Mouse (Mus musculus) left cerebral cortex, postnatal 36 days (tissue): ENCODE measurements around the gene Mapk6. TPM values are rescaled to one million over a fixed set of nuclear protein-coding genes. Genes with fewer than 3 reads are reported as not detected.
"Not testable (repeated sequence)": the region's sequence is repeated elsewhere in the genome, so short reads cannot be mapped to it uniquely, and the experiment has no call there.

ENCODE experiments used
- DNase-seq, 2 experiments: peaks; one replicate each; pipeline ENCODE4 v3.0.0; 2021 to 2022; ENCODE audit warnings: low spot score in 2 of 2, mixed read lengths in 1 of 2
- intact Hi-C: fragments of 180-260 bp; cut with DNase I; formaldehyde crosslinking; loops from one replicate; pipeline ENCODE4 v1.15.1; 2025
- total RNA-seq, 2 experiments: library from RNA; stranded (reverse); gene quantifications; 2 replicates each; pipeline ENCODE4 v1.2.3; 2021

Mapk6 gene
- 10 to 100 TPM; 67.8 to 74.3 TPM for total RNA-seq

GRCm38 (mm10) chr9:75409852-75410378, at the start of gene Mapk6:
Gene Mapk6, minus strand, starts transcription at chr9:75410005.
- intact Hi-C loops: loop anchor here (1.0 to 5.0 kb wide), 2 partner anchors 31 to 88 kb away; partner anchors contain the start of gene Leo1
- DNase-seq: peak; percentile 97 to 99

DNA sequence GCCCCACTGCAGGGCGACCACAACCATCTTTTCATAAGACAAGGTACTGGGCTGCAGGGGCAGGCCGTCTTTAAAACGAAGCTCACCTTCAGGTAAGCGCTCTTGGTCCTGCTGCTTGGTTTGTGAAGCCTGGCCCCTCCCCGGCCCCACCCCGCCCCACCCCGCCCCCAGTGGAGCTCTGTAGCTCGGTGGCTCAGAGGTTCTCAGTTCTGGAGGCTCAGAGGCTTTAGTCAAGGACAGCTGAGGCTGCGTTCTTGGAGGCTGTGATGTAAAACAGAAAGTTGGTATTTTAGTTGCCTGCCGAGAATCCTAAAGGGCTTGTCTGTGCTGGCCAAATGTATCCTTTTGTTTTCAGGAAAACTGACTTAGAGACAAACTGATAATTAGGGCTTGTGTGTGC, 45.9 kb upstream of the Mapk6 start:
- intact Hi-C loops: no loop called here
- DNase-seq: no peak

DNA sequence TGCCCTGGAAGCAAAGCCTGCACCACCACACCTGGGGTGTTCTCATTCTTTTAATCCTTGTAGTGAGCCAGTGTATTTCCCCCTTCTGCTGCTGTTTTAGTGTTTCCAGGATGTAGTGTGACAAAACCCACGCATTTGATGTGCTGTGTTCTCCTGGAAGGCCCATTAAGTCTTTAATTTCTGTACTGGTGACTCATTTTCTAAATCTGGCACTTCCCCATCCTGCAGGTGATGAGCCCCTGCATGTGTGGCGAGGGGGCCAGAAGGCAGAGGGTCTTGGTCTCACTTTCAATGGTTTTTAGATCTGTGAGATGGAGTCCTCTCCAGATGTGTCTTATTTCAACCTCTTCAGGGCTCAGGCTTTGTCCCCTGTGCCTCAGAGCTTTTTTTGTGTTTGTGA, 44.2 kb upstream of the Mapk6 start:
- intact Hi-C loops: no loop called here
- DNase-seq: no peak

DNA sequence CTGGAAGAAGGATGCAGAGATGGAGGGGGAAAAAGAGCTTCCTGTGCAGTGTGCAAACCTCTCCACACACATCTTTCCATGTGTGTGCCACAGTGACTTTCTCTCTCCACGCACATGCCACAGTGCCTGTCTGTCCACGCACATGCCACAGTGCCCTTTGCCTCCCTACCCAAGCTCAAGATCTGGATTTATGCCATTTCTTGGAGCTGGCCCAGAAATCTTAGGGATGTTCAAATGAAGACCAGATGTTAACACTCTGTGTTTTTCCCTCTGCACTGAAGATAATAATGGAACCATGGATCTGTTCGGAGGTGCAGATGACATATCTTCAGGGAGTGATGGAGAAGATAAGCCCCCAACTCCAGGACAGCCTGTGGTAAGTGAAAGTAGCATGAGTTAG, 38.2 kb upstream of the Mapk6 start:
- no peak for DNase-seq
- intact Hi-C loops: no loop called here

GRCm38 (mm10) chr9:75446574-75446973, 36.8 kb upstream of the Mapk6 start:
- DNase-seq, intact Hi-C loops: not testable (repeated sequence)

GRCm38 (mm10) chr9:75444981-75445380, 35.2 kb upstream of the Mapk6 start:
- intact Hi-C loops: no loop called here
- no peak for DNase-seq

DNA sequence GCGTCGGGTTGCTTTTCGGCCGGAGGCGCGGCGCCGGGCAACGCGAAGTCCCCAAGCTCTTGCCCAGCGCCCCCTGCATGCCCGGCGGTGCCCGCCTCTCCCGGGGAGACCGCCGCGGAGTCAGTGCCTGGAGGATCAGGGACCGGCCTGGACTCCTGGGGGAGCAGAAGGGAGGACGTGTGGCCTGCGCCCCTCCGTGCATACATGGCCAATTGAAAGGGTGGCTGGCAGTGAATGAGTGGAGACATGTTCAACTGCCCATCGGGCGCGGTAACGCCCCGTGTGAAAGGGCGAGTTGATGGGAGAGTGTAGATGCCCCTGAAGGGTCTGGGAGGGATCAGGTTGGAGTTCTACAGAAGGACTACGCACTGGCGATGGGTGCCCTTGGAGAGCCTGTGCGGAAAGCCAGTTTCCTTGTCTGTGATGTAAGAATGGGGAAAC, 31.9 kb upstream of the Mapk6 start:
- intact Hi-C loops: loop anchor here (1.0 to 2.0 kb wide), 2 partner anchors 32 to 81 kb away; no protein-coding TSS in a partner anchor
- DNase-seq: no peak

DNA sequence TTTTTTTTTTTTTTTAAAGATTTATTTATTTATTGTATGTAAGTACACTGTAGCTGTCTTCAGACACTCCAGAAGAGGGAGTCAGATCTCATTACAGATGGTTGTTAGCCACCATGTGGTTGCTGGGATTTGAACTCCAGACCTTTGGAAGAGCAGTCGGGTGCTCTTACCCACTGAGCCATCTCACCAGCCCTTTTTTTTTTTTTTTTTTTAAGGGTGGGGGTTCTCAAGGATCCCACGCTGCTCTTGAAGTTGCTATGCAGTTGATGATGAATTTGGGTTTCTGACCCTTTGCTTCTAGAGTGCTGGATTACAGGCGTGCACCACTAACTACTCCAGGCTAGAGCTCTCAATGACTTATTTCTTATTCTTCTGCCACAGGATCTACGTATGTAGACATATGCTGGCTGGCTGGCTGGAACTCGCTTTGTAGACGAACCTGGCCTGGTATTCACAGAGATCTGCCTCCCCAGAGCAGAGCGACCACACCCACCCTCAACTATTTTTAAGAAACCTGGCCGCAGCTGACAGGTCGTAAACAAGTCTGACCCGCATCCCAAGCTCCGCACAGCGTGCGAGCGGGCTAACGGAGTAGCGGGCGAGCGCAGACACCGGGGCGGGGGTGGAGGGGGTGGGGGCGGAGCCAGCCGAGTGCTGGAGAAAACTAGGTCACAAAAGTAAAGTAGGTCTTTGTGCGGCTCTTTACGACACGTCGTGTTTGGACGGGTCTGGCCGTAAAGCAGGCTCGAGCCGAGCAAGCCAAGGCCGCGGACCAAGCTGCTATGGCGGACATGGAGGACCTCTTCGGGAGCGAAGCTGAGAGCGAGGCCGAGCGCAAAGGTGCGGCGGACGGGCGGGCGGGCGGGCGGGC, 31.2 kb upstream of the Mapk6 start, which contains the start of gene Leo1:
Leo1 (plus strand) TSS at position 729 of the 871 bp plus-strand sequence.
- intact Hi-C loops: loop anchor here (1.0 to 2.0 kb wide), 2 partner anchors 32 to 80 kb away; no protein-coding TSS in a partner anchor

DNA sequence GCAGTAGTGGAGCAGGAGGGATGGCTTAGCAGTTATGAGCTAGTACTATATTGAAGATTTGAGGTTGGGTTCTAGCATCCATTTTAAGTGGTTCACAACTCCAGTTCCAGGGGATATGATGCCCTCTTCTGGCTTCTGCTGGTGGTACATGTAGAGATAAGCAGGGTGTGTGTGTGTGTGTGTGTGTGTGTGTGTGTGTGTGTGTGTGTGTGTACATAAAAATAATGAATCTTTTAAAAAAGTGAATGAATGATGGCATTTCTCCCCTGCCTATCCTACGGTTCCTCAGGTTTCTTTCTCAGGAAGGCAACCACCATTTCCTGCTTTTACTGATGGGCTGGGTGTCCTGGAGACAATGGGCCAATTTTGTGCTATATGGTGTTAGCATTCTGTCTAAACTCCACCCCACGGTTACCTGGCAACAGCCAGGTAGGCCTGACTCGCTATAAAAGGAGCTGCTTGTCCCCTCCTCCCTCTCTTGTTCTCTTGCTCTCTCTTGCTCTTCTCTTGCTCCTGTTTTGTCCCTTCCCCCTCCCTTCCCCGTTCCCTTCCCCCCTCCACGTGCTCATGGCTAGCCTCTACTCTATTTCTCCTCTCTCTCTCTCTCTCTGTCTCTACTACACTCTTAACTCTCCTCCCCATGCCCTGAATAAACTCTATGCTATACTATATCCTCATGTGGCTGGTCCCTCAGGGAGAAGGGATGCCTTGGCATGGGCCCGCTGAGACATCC, 28.0 kb upstream of the Mapk6 start:
- DNase-seq: no peak

More for the DNA sequence above, 31.2 kb upstream of the Mapk6 start, which contains the start of gene Leo1:
- DNase-seq: peak; percentile 87 to 90

DNA sequence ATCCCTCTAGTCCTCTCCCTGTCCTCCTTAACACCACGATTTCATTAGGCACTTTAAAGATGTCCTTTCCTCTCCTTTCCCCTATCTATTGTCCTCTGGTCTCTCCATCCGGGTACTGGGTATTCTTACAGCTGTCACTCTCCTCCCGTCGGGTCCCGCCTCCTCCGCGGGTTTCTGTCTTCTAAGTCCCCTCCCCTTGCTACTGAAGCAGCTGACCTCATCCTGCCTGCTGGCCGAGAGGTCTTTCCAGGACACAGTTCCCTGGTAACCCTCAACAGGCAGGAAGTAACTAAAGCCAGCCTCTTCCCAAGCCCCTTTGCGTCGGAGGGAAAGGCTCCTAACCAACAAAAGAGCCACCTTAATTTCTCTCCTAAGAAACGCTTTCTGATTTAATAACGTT, 26.1 kb upstream of the Mapk6 start:
- DNase-seq: peak; percentile 24 to 37
- intact Hi-C loops: no loop called here

More for the DNA sequence above, 28.0 kb upstream of the Mapk6 start:
- intact Hi-C loops: no loop called here

GRCm38 (mm10) chr9:75435291-75435690, 25.5 kb upstream of the Mapk6 start:
- intact Hi-C loops: no loop called here
- DNase-seq: no peak

GRCm38 (mm10) chr9:75434872-75435271, 25.1 kb upstream of the Mapk6 start:
- intact Hi-C loops: no loop called here

GRCm38 (mm10) chr9:75434172-75434793, 24.5 kb upstream of the Mapk6 start:
- no peak for DNase-seq
- intact Hi-C loops: no loop called here

More at GRCm38 (mm10) chr9:75434872-75435271, 25.1 kb upstream of the Mapk6 start:
- DNase-seq: no peak

GRCm38 (mm10) chr9:75432694-75433093, 22.9 kb upstream of the Mapk6 start:
- DNase-seq: no peak
- intact Hi-C loops: no loop called here

DNA sequence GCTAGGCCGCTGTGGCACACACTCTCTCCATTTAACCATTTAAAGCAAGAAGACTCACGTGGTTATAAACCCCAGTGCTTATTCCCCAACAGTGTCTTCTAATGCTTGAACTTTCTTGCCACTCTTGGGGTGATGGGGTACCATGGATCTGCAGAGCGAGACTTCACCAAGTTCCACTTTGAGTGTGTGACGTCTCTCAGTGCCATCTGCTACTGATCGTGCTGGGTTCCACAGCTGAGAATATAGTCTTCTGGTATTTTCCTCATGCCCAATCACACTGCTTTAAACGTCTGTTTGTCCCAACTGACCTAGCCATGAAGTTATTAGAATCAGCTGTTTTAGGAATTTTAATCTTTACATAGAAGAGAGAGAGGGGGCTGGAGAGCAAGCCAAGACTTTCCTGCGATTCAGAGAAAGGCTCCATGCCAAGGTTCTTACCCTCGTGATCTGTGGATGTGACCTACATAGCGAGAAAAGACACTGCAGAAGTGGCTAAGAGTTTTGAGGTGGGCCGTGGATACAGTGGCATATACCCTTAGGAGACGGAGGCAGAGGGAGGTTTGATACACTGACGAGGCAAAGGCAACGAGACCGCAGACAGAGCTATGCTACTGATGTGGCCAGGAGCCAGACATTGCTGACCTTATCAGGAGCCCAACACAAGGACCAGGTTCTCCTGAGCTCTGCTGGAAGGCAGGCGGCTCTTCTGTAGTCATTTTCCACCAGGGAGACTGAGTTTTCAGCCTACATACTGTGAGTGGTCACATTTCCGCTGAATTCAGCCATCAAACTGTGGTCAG, 21.2 kb upstream of the Mapk6 start:
- DNase-seq: peak in 1 of 2 experiments; percentile 16
- intact Hi-C loops: no loop called here

DNA sequence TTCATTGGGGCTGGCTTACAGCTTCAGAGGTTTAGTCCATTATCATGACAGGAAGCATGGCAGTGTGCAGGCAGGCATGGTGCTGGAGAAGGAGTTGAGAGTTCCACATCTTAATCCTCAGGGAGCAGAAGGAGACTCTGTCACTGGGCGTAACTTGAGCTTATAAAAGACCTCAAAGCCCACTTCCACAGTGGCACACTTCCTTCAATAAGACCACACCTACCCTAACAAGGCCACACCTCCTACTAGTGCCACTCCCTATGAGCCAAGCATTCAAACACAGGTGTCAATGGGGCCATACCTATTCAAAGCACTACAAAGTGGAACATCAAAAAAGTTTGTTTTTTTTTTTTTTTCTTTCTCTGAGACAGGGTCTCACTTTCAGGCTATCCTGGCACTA, 19.9 kb upstream of the Mapk6 start:
- intact Hi-C loops: no loop called here
- no peak for DNase-seq

GRCm38 (mm10) chr9:75429040-75429439, 19.2 kb upstream of the Mapk6 start:
- DNase-seq: no peak
- intact Hi-C loops: no loop called here

GRCm38 (mm10) chr9:75428274-75428600, 18.4 kb upstream of the Mapk6 start:
- intact Hi-C loops: no loop called here
- DNase-seq: no peak
